Mouse (Mus musculus): ENCODE measurements around the gene Glrx. TPM values are rescaled to one million over a fixed set of nuclear protein-coding genes. Genes with fewer than 3 reads are reported as not detected.
"Not testable (repeated sequence)": the region's sequence is repeated elsewhere in the genome, so short reads cannot be mapped to it uniquely, and the experiment has no call there.

Glrx gene
- polyA plus RNA-seq, 1 experiment from 2014 or later = 30.8 TPM

GRCm38 (mm10) chr13:75867876-75868275 is 28.2 kb downstream of the Glrx start:
- 80% methylated on average over 2 of the region's 2 CpGs for WGBS
- Histone ChIP-seq H3K9me3 (no peaks in the 10 kb centered on the region), H3K4me3 (no peak overlapping the region), H3K4me2 (no peak overlapping the region), H3K27me3 (no peaks in the 10 kb centered on the region), H3K9ac (no peak overlapping the region), H3K36me3 (peaks cover 41% of the 10 kb centered on the region), H3K4me1 (no peaks in the 10 kb centered on the region), H3K27ac (no peak overlapping the region)
- ATAC-seq (ENCODE audit: insufficient number of reproducible peaks, insufficient read depth, low FRiP score, low TSS enrichment, low read depth) = no peak

GRCm38 (mm10) chr13:75874608-75875376 is 35.1 kb downstream of the Glrx start:
- Histone ChIP-seq H3K9me3 (no peaks in the 10 kb centered on the region), H3K9ac (no peak overlapping the region), H3K27me3 (no peaks in the 10 kb centered on the region), H3K36me3 (peaks cover 57% of the 10 kb centered on the region), H3K4me2 (no peak overlapping the region), H3K4me3 (no peak overlapping the region), H3K4me1 (no peaks in the 10 kb centered on the region), H3K27ac (no peak overlapping the region)
- WGBS = 89% methylated on average over 4 of the region's 4 CpGs
- no peak for ATAC-seq (ENCODE audit: insufficient number of reproducible peaks, insufficient read depth, low FRiP score, low TSS enrichment, low read depth)

- not testable (repeated sequence) for H3K27me3 ChIP-seq; ATAC-seq (ENCODE audit: insufficient number of reproducible peaks, insufficient read depth, low FRiP score, low TSS enrichment, low read depth); H3K4me3 ChIP-seq; H3K4me1 ChIP-seq; H3K9me3 ChIP-seq; H3K27ac ChIP-seq; H3K4me2 ChIP-seq; H3K9ac ChIP-seq
- WGBS = 69% methylated on average over 7 of the region's 7 CpGs
- peaks cover 53% of the 10 kb centered on the region for H3K36me3 ChIP-seq
Observed at GRCm38 (mm10) chr13:75876188-75876587, 36.5 kb downstream of the Glrx start.

- WGBS = 88% methylated on average over 6 of the region's 6 CpGs
- Histone ChIP-seq H3K4me1 (no peaks in the 10 kb centered on the region), H3K9me3 (no peaks in the 10 kb centered on the region), H3K27ac (no peak overlapping the region), H3K27me3 (no peaks in the 10 kb centered on the region), H3K4me2 (no peak overlapping the region), H3K36me3 (peaks cover 49% of the 10 kb centered on the region), H3K4me3 (no peak overlapping the region), H3K9ac (no peak overlapping the region)
- no peak for ATAC-seq (ENCODE audit: insufficient number of reproducible peaks, insufficient read depth, low FRiP score, low TSS enrichment, low read depth)
Observed at GRCm38 (mm10) chr13:75876592-75876991, 36.9 kb downstream of the Glrx start.

GRCm38 (mm10) chr13:75877907-75878306 is 38.2 kb downstream of the Glrx start:
- Histone ChIP-seq H3K27ac (no peak overlapping the region), H3K4me1 (no peaks in the 10 kb centered on the region), H3K36me3 (peaks cover 48% of the 10 kb centered on the region), H3K9me3 (no peaks in the 10 kb centered on the region), H3K9ac (no peak overlapping the region), H3K27me3 (no peaks in the 10 kb centered on the region), H3K4me3 (no peak overlapping the region), H3K4me2 (no peak overlapping the region)
- ATAC-seq (ENCODE audit: insufficient number of reproducible peaks, insufficient read depth, low FRiP score, low TSS enrichment, low read depth) = no peak

GRCm38 (mm10) chr13:75879756-75880155 is 40.1 kb downstream of the Glrx start:
- peaks cover 46% of the 10 kb centered on the region for H3K36me3 ChIP-seq
- ATAC-seq (ENCODE audit: insufficient number of reproducible peaks, insufficient read depth, low FRiP score, low TSS enrichment, low read depth) = no peak
- 79% methylated on average over 3 of the region's 3 CpGs for WGBS

GRCm38 (mm10) chr13:75880501-75880900 is 40.8 kb downstream of the Glrx start:
- Histone ChIP-seq H3K4me1 (no peaks in the 10 kb centered on the region), H3K4me3 (no peak overlapping the region), H3K4me2 (no peak overlapping the region), H3K27ac (no peak overlapping the region), H3K9ac (no peak overlapping the region), H3K27me3 (no peaks in the 10 kb centered on the region), H3K36me3 (peaks cover 44% of the 10 kb centered on the region), H3K9me3 (no peaks in the 10 kb centered on the region)
- ATAC-seq (ENCODE audit: insufficient number of reproducible peaks, insufficient read depth, low FRiP score, low TSS enrichment, low read depth) = no peak
- 76% methylated on average over 2 of the region's 2 CpGs for WGBS

More at GRCm38 (mm10) chr13:75879756-75880155, 40.1 kb downstream of the Glrx start:
- Histone ChIP-seq H3K9ac (no peak overlapping the region), H3K4me2 (no peak overlapping the region), H3K27ac (no peak overlapping the region), H3K9me3 (no peaks in the 10 kb centered on the region), H3K4me1 (no peaks in the 10 kb centered on the region), H3K27me3 (no peaks in the 10 kb centered on the region), H3K4me3 (no peak overlapping the region)

- Histone ChIP-seq H3K9me3 (peaks cover 10% of the 10 kb centered on the region; the same call in 1 of the 2 replicates), H3K4me2 (no peak overlapping the region), H3K27ac (no peak overlapping the region), H3K4me1 (no peaks in the 10 kb centered on the region), H3K36me3 (peaks cover 51% of the 10 kb centered on the region), H3K9ac (no peak overlapping the region), H3K27me3 (no peaks in the 10 kb centered on the region), H3K4me3 (no peak overlapping the region)
- ATAC-seq (ENCODE audit: insufficient number of reproducible peaks, insufficient read depth, low FRiP score, low TSS enrichment, low read depth) = no peak
- WGBS = 85% methylated on average over 3 of the region's 3 CpGs
Observed at GRCm38 (mm10) chr13:75883792-75884191, 44.1 kb downstream of the Glrx start.

- ATAC-seq (ENCODE audit: insufficient number of reproducible peaks, insufficient read depth, low FRiP score, low TSS enrichment, low read depth) = no peak
- Histone ChIP-seq H3K36me3 (peaks cover 70% of the 10 kb centered on the region), H3K27ac (no peak overlapping the region), H3K4me2 (no peak overlapping the region), H3K9me3 (peaks cover 4% of the 10 kb centered on the region; the same call in 1 of the 2 replicates), H3K4me1 (no peaks in the 10 kb centered on the region), H3K27me3 (no peaks in the 10 kb centered on the region), H3K4me3 (no peak overlapping the region), H3K9ac (no peak overlapping the region)
- WGBS = 95% methylated on average over 4 of the region's 4 CpGs
Observed at GRCm38 (mm10) chr13:75891868-75892267, 52.2 kb downstream of the Glrx start.

GRCm38 (mm10) chr13:75892291-75892690 is 52.6 kb downstream of the Glrx start:
- no peak for ATAC-seq (ENCODE audit: insufficient number of reproducible peaks, insufficient read depth, low FRiP score, low TSS enrichment, low read depth)
- Histone ChIP-seq H3K27me3 (no peaks in the 10 kb centered on the region), H3K27ac (no peak overlapping the region), H3K9ac (no peak overlapping the region), H3K9me3 (peaks cover under 1% of the 10 kb centered on the region; the same call in 1 of the 2 replicates), H3K4me1 (no peaks in the 10 kb centered on the region), H3K4me2 (no peak overlapping the region), H3K36me3 (peaks cover 66% of the 10 kb centered on the region), H3K4me3 (no peak overlapping the region)
- 90% methylated on average over 3 of the region's 3 CpGs for WGBS

- Histone ChIP-seq H3K9me3 (no peaks in the 10 kb centered on the region), H3K36me3 (peaks cover 60% of the 10 kb centered on the region), H3K9ac (no peak overlapping the region), H3K27me3 (no peaks in the 10 kb centered on the region), H3K27ac (no peak overlapping the region), H3K4me3 (no peak overlapping the region), H3K4me2 (no peak overlapping the region), H3K4me1 (no peaks in the 10 kb centered on the region)
- ATAC-seq (ENCODE audit: insufficient number of reproducible peaks, insufficient read depth, low FRiP score, low TSS enrichment, low read depth) = no peak
- 82% methylated on average over 6 of the region's 6 CpGs for WGBS
Observed at GRCm38 (mm10) chr13:75892876-75893275, 53.2 kb downstream of the Glrx start.
